Mouse (Mus musculus) megakaryocyte progenitor cell, adult 5-6 weeks (primary cell): ENCODE measurements around the gene Chd3. TPM values are rescaled to one million over a fixed set of nuclear protein-coding genes. Genes with fewer than 3 reads are reported as not detected.
"Not testable (repeated sequence)": the region's sequence is repeated elsewhere in the genome, so short reads cannot be mapped to it uniquely, and the experiment has no call there.

Experiments used
- ATAC-seq: replicated peaks from 2 replicates; pipeline ENCODE4 v1.8.0; 2016; ENCODE audit warnings: mild to moderate bottlenecking, moderate TSS enrichment, inconsistent platforms; ENCODE audit not compliant: poor library complexity
- total RNA-seq, 2 experiments: library from RNA; stranded (forward) in 1 of 2; stranded (reverse) in 1 of 2; fragments of 157-497, 149-512 nt in 1 of 2; fragments of 200-1000 nt in 1 of 2; gene quantifications; 2 replicates each; pipeline versions ENCODE4 v1.2.3 to v1.2.4; 2015 to 2017

Gene Chd3
- total RNA-seq, 2 experiments from 2014 or later, result 19.9 to 22.4 TPM

- ATAC-seq, result peak; percentile 71
Observed at GRCm38 (mm10) chr11:69325628-69326407, 43.4 kb downstream of the Chd3 start, which contains the start of gene Kcnab3. TSS of gene Kcnab3 (plus strand) at chr11:69326258.

DNA sequence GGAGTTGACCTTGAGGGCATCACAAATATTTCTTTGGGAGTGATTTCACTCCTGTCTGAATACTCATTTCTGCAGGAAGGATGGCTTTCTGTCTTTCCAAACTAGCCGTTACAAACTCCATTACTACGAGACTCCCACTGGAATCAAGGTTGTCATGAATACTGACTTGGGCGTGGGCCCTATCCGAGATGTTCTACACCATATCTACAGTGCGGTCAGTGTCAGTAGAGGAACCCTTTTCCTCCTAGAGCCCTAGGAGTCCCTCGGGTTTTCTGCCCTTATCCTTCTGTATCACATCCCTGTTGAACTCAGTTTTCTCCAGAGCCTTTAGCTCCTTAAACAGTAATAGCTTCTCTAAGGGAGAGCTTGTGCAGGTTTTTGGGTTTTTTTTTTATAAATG is 44.5 kb downstream of the Chd3 start:
- no peak for ATAC-seq

GRCm38 (mm10) chr11:69323667-69324111 is 45.5 kb downstream of the Chd3 start, which contains the start of the genes Cntrob and Trappc1:
TSS of gene Cntrob (minus strand) at chr11:69323775.
TSS of gene Trappc1 (plus strand) at chr11:69323980.
- peak; percentile 88 for ATAC-seq

DNA sequence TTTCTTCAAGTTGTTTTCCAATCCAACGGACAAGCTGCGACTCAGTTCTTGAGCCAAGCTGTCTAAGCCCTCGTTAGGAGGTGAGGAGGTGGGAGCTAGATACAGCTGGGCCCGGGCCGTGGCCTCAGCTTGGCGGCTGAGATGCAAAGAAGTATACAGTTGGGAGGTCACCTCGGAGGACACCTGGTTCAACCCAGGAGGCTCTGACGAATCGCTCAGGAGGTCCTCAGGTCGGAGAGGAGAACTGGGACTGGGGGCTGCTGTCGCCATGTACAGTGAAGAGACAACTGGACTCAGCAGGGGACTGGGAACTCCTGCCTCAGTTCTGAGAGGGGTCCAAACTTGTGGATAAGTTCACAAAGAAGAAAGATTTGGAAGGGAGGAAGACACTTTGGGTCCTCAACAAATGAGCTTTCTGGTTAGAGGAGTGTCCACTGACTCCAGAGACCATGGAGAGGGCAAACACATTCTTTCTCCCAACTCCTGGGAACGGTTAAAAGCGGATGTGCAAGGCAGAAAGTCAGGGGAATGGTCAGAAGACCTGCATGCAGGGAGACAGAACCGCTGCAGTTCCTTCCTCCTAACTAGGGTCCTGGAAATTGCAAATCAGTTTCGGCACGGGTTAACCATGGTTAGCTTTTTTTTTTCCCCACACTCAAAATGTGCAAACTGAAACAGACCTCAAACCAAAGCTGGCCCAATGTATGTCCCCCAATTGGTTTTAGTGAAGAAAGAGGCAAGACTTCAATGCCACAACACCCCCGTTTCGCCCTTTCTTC is 46.3 kb downstream of the Chd3 start:
- no peak for ATAC-seq

- ATAC-seq, result no peak
Observed at GRCm38 (mm10) chr11:69322010-69322409, 47.2 kb downstream of the Chd3 start.

GRCm38 (mm10) chr11:69321580-69321979 is 47.6 kb downstream of the Chd3 start:
- no peak for ATAC-seq

GRCm38 (mm10) chr11:69318000-69318399 is 51.2 kb downstream of the Chd3 start:
- ATAC-seq, result not testable (repeated sequence)

- no peak for ATAC-seq
Observed at GRCm38 (mm10) chr11:69316361-69316760, 52.8 kb downstream of the Chd3 start.

DNA sequence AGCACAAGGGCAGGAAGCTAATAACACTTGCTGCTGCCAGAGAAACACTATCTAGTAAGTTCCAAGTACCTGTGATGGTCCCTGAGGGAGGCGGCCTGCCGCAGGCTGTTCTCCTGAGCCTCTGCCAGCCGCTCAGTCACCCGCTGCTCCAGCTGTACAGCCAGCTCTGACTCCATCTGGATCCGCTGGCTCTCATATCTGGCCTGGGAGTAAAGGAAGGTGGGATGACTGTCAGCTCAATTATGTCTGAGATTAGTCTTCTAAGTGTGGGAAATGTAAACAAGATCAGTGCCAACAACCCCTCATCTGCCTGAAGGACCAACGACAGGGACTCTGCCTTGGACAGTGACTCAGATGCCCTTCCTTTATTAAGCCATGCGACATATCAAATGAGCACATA is 57.9 kb downstream of the Chd3 start:
- ATAC-seq, result no peak

GRCm38 (mm10) chr11:69306039-69306438 is 63.2 kb downstream of the Chd3 start:
- peak; percentile 39; the same call in 1 of the 2 replicates for ATAC-seq

GRCm38 (mm10) chr11:69305291-69305690 is 63.9 kb downstream of the Chd3 start:
- ATAC-seq, result no peak

DNA sequence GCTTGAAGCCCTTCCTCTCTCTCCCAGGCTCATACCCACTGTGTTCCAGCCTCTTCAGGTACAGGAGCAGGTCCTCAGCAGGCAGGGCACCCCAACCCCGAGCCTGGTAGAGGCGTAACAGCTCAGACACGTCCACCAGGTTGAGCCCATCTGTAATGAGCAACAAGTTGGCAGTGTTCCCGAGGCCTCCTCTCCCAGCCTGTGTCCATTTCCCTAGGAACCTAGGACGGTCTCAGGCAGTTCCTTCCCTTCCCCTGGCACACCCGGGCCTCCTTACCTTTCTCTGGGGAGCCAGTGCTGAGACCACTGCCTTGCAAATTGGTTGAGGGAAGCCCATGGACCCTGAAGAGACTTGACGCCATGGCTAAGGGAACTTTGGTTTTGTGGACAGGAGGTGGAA is 66.4 kb downstream of the Chd3 start:
- ATAC-seq, result no peak

GRCm38 (mm10) chr11:69298231-69298630 is 71.0 kb downstream of the Chd3 start:
- ATAC-seq, result no peak

GRCm38 (mm10) chr11:69297799-69298198 is 71.4 kb downstream of the Chd3 start:
- ATAC-seq, result no peak

DNA sequence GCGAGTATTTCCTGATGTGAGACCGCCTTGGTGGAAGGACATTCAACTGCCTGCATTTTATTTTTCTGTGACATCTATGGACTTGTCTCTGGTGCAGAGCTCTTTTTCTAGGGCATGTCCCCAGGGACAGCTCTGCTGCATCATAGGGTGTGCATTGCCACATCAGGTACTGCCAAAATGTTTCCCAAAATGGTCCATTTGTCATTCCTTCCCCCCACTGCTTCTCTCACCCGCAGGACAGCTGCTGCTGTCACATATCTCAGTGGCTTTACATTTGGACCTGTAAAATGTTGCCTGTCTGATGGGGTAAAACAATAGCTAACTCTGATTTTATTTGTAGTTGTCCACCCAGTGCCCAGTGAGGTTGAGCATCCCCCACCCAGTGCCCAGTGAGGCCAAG is 73.9 kb downstream of the Chd3 start:
- ATAC-seq, result no peak

Other genes with a start within 250 kb of the Chd3 start
- not detected in 2 replicates for gene Hes7, start 249.0 kb downstream of the Chd3 start, total RNA-seq (2015)
- gene Hes7, start 249.0 kb downstream of the Chd3 start, total RNA-seq (2017), result not detected in 2 replicates
- not detected in 2 replicates for gene 9130213A22Rik, start 246.8 kb downstream of the Chd3 start, total RNA-seq (2015)
- not detected in 2 replicates for gene 9130213A22Rik, start 246.8 kb downstream of the Chd3 start, total RNA-seq (2017)
- not detected in 2 replicates for gene Aloxe3, start 243.5 kb downstream of the Chd3 start, total RNA-seq (2015)
- gene Aloxe3, start 243.5 kb downstream of the Chd3 start, total RNA-seq (2017), result not detected in 2 replicates
- not detected in 2 replicates for gene Alox12b, start 212.4 kb downstream of the Chd3 start, total RNA-seq (2015)
- not detected in 2 replicates for gene Alox12b, start 212.4 kb downstream of the Chd3 start, total RNA-seq (2017)
- 0.07 TPM in 1 of 2 replicates, not detected in the other for gene Alox8, start 171.6 kb downstream of the Chd3 start, total RNA-seq (2015)
- gene Alox8, start 171.6 kb downstream of the Chd3 start, total RNA-seq (2017), result 0.44 TPM in 1 of 2 replicates, not detected in the other
- 0.10 TPM in 1 of 2 replicates, not detected in the other for gene Gucy2e, start 132.4 kb downstream of the Chd3 start, total RNA-seq (2015)
- gene Gucy2e, start 132.4 kb downstream of the Chd3 start, total RNA-seq (2017), result 0.03 TPM in 1 of 2 replicates, not detected in the other
- gene Cntrob, start 45.6 kb downstream of the Chd3 start, total RNA-seq (2015), result 30.5 and 49.5 TPM in 2 replicates
- 26.9 and 29.8 TPM in 2 replicates for gene Cntrob, start 45.6 kb downstream of the Chd3 start, total RNA-seq (2017)
- 117 and 136 TPM in 2 replicates for gene Trappc1, start 45.4 kb downstream of the Chd3 start, total RNA-seq (2015)
- 87.2 and 103 TPM in 2 replicates for gene Trappc1, start 45.4 kb downstream of the Chd3 start, total RNA-seq (2017)
- gene Kcnab3, start 43.1 kb downstream of the Chd3 start, total RNA-seq (2015), result 0.07 and 0.34 TPM in 2 replicates
- gene Kcnab3, start 43.1 kb downstream of the Chd3 start, total RNA-seq (2017), result 0.14 TPM in 1 of 2 replicates, not detected in the other
- 4.3 and 6.2 TPM in 2 replicates for gene Rnf227, start 28.9 kb downstream of the Chd3 start, total RNA-seq (2015)
- 5.1 and 7.1 TPM in 2 replicates for gene Rnf227, start 28.9 kb downstream of the Chd3 start, total RNA-seq (2017)
- 114 and 125 TPM in 2 replicates for gene Naa38, start 26.1 kb upstream of the Chd3 start, total RNA-seq (2015)
- 146 and 205 TPM in 2 replicates for gene Naa38, start 26.1 kb upstream of the Chd3 start, total RNA-seq (2017)
- gene Cyb5d1, start 26.2 kb upstream of the Chd3 start, total RNA-seq (2015), result 15.4 and 16.6 TPM in 2 replicates
- gene Cyb5d1, start 26.2 kb upstream of the Chd3 start, total RNA-seq (2017), result 34.2 and 50.3 TPM in 2 replicates
- gene Tmem88, start 28.8 kb upstream of the Chd3 start, total RNA-seq (2015), result 0.07 and 0.42 TPM in 2 replicates
- 0.12 TPM in 1 of 2 replicates, not detected in the other for gene Tmem88, start 28.8 kb upstream of the Chd3 start, total RNA-seq (2017)
- 10.4 and 11.7 TPM in 2 replicates for gene Kdm6b, start 44.3 kb upstream of the Chd3 start, total RNA-seq (2015)
- 1.8 and 2.9 TPM in 2 replicates for gene Kdm6b, start 44.3 kb upstream of the Chd3 start, total RNA-seq (2017)
- 0.07 TPM in 1 of 2 replicates, not detected in the other for gene Dnah2, start 179.7 kb upstream of the Chd3 start, total RNA-seq (2015)
- under 0.01 TPM in 1 of 2 replicates, not detected in the other for gene Dnah2, start 179.7 kb upstream of the Chd3 start, total RNA-seq (2017)
- gene Efnb3, start 190.8 kb upstream of the Chd3 start, total RNA-seq (2015), result 0.15 TPM in 1 of 2 replicates, not detected in the other
- gene Efnb3, start 190.8 kb upstream of the Chd3 start, total RNA-seq (2017), result 0.24 and 0.33 TPM in 2 replicates
- gene Wrap53, start 210.8 kb upstream of the Chd3 start, total RNA-seq (2015), result 16.2 and 18.3 TPM in 2 replicates
- gene Wrap53, start 210.8 kb upstream of the Chd3 start, total RNA-seq (2017), result 6.2 and 6.9 TPM in 2 replicates
- 124 and 173 TPM in 2 replicates for gene Trp53, start 211.0 kb upstream of the Chd3 start, total RNA-seq (2015)
- 65.1 and 65.6 TPM in 2 replicates for gene Trp53, start 211.0 kb upstream of the Chd3 start, total RNA-seq (2017)
- gene Atp1b2, start 236.5 kb upstream of the Chd3 start, total RNA-seq (2015), result 19.6 and 44.5 TPM in 2 replicates
- gene Atp1b2, start 236.5 kb upstream of the Chd3 start, total RNA-seq (2017), result 2.0 and 4.0 TPM in 2 replicates
- not detected in 2 replicates for gene Shbg, start 248.5 kb upstream of the Chd3 start, total RNA-seq (2015)
- gene Shbg, start 248.5 kb upstream of the Chd3 start, total RNA-seq (2017), result not detected in 2 replicates